40 mouse cellular contexts compared by ENCODE assay signal in genomic region chr1:130745591-130745990, GRCm38 (mm10). TPM values are rescaled to one million over a fixed set of nuclear protein-coding genes. Genes with fewer than 3 reads are reported as not detected.
DNase-seq lines count a peak whose midpoint lies in the region; ATAC-seq and TF ChIP-seq lines count a peak whose summit lies in the region.
"Had no signal": no experiment of that assay in that cellular context is flagged by ENCODE, and none has a peak within 500 bp of the region (broad histone marks: within the 10 kb centered on the region; RNA-seq: fewer than 3 reads in every experiment).

No protein-coding gene starts in this region.

- H3K36me3 ChIP-seq in intestine, embryonic 14.5 days (ENCODE audit: control insufficient read depth, insufficient read depth, low read length) = peaks cover 14% of the 10 kb centered on the region; the same call in 1 of the 2 replicates
- peaks cover 38% of the 10 kb centered on the region for H3K36me3 ChIP-seq in intestine, postnatal 0 days (ENCODE audit: control insufficient read depth, insufficient read depth)
- no peaks in the 10 kb centered on the region for H3K36me3 ChIP-seq in liver, embryonic 11.5 days (ENCODE audit: control insufficient read depth, insufficient read depth, low read length)
- H3K36me3 ChIP-seq in liver, embryonic 16.5 days (ENCODE audit: control insufficient read depth, insufficient read depth) = peaks cover 8% of the 10 kb centered on the region; the same call in 1 of the 2 replicates
- H3K36me3 ChIP-seq in heart, embryonic 11.5 days (ENCODE audit: control insufficient read depth, insufficient read depth, low read length) = no peaks in the 10 kb centered on the region
- H3K36me3 ChIP-seq: embryonic facial prominence, embryonic 13.5 days; forebrain, embryonic 10.5 days; forebrain, embryonic 15.5 days; G1E; heart, embryonic 13.5 days; hindbrain, embryonic 15.5 days; neural tube, embryonic 12.5 days had no signal

- 94% methylated on average over 3 of the region's 3 CpGs for WGBS in intestine, embryonic 14.5 days
- 95% methylated on average over 3 of the region's 3 CpGs for WGBS in intestine, postnatal 0 days
- WGBS in liver, embryonic 11.5 days = 96% methylated on average over 3 of the region's 3 CpGs
- WGBS in liver, embryonic 16.5 days (ENCODE audit: insufficient replicate concordance) = 86% methylated on average over 3 of the region's 3 CpGs
- 93% methylated on average over 3 of the region's 3 CpGs for WGBS in heart, embryonic 11.5 days (ENCODE audit: insufficient replicate concordance)

- peak; percentile 47 for DNase-seq in intestine, embryonic 14.5 days (ENCODE audit: low spot score)
- DNase-seq in ES-CJ7 (ENCODE audit: low read depth, low spot score) = peak; percentile 26
- no peak for DNase-seq in liver, embryonic 11.5 days (ENCODE audit: low spot score)
- no peak for DNase-seq in gastrocnemius, adult 2 months
- DNase-seq in thymus, postnatal 4 days = no peak
- DNase-seq: adrenal gland, postnatal 25 days; cerebellum, adult 11-12 months; cerebellum, postnatal 10 days; gastrocnemius, postnatal 36 days; heart, adult 18-20 months; heart, postnatal 10 days; kidney, adult 9 months; kidney, postnatal 14 days; layer of hippocampus, adult 9-11 months; right cerebral cortex, postnatal 14 days; thymus, adult 18-20 months; thymus, postnatal 25 days had no signal

- no peak overlapping the region for H3K9ac ChIP-seq in intestine, embryonic 14.5 days (ENCODE audit: low read length)
- no peak overlapping the region for H3K9ac ChIP-seq in intestine, postnatal 0 days (ENCODE audit: low read depth, low read length)
- no peak overlapping the region for H3K9ac ChIP-seq in liver, embryonic 11.5 days (ENCODE audit: low read depth, low read length)
- no peak overlapping the region for H3K9ac ChIP-seq in liver, embryonic 16.5 days (ENCODE audit: low read depth, low read length)
- H3K9ac ChIP-seq in heart, embryonic 11.5 days (ENCODE audit: low read depth, low read length) = no peak overlapping the region
- H3K9ac ChIP-seq: embryonic facial prominence, embryonic 13.5 days; forebrain, embryonic 15.5 days; heart, embryonic 13.5 days; hindbrain, embryonic 15.5 days; neural tube, embryonic 12.5 days; stomach, embryonic 15.5 days had no signal

- no peaks in the 10 kb centered on the region for H3K9me3 ChIP-seq in intestine, embryonic 14.5 days (ENCODE audit: control insufficient read depth, low read length)
- H3K9me3 ChIP-seq in intestine, postnatal 0 days (ENCODE audit: control insufficient read depth) = no peaks in the 10 kb centered on the region
- no peaks in the 10 kb centered on the region for H3K9me3 ChIP-seq in liver, embryonic 11.5 days (ENCODE audit: control insufficient read depth, low read length)
- no peaks in the 10 kb centered on the region for H3K9me3 ChIP-seq in liver, embryonic 16.5 days (replicated peaks; ENCODE audit: control insufficient read depth, low read length)
- no peaks in the 10 kb centered on the region for H3K9me3 ChIP-seq in heart, embryonic 11.5 days (replicated peaks; ENCODE audit: control insufficient read depth, low read length)
- H3K9me3 ChIP-seq: embryonic facial prominence, embryonic 13.5 days; forebrain, embryonic 10.5 days; forebrain, embryonic 15.5 days; G1E; heart, embryonic 13.5 days; hindbrain, embryonic 15.5 days; neural tube, embryonic 12.5 days; stomach, embryonic 15.5 days had no signal

- H3K4me3 ChIP-seq in intestine, embryonic 14.5 days (ENCODE audit: low read depth, low read length) = no peak overlapping the region
- H3K4me3 ChIP-seq in intestine, postnatal 0 days (ENCODE audit: low read depth, low read length) = no peak overlapping the region
- H3K4me3 ChIP-seq in liver, embryonic 11.5 days (ENCODE audit: low read depth, low read length) = no peak overlapping the region
- H3K4me3 ChIP-seq in liver, embryonic 16.5 days (ENCODE audit: low read depth, low read length) = no peak overlapping the region
- no peak overlapping the region for H3K4me3 ChIP-seq in gastrocnemius, adult 2 months
- H3K4me3 ChIP-seq in heart, embryonic 11.5 days (ENCODE audit: low read depth, low read length) = no peak overlapping the region
- H3K4me3 ChIP-seq: embryonic facial prominence, embryonic 13.5 days; forebrain, embryonic 10.5 days; forebrain, embryonic 15.5 days; heart, embryonic 13.5 days; hindbrain, embryonic 15.5 days; neural tube, embryonic 12.5 days; stomach, embryonic 15.5 days had no signal

- peaks cover 9% of the 10 kb centered on the region; the same call in 1 of the 2 replicates for H3K4me1 ChIP-seq in intestine, embryonic 14.5 days (replicated peaks; ENCODE audit: control insufficient read depth, insufficient read depth, low read length)
- peaks cover 9% of the 10 kb centered on the region for H3K4me1 ChIP-seq in intestine, postnatal 0 days (replicated peaks; ENCODE audit: control insufficient read depth, insufficient read depth, low read length)
- peaks cover 58% of the 10 kb centered on the region for H3K4me1 ChIP-seq in liver, embryonic 11.5 days (replicated peaks; ENCODE audit: control insufficient read depth, insufficient read depth, low read length)
- H3K4me1 ChIP-seq in liver, embryonic 16.5 days (ENCODE audit: control insufficient read depth, low read depth, low read length) = peaks cover 61% of the 10 kb centered on the region
- H3K4me1 ChIP-seq in heart, embryonic 11.5 days (ENCODE audit: control insufficient read depth, insufficient read depth, low read length) = peaks cover 14% of the 10 kb centered on the region
- H3K4me1 ChIP-seq: forebrain, embryonic 15.5 days; hindbrain, embryonic 15.5 days; neural tube, embryonic 12.5 days had no signal

- no peak overlapping the region for H3K4me2 ChIP-seq in intestine, embryonic 14.5 days (ENCODE audit: low read length)
- no peak overlapping the region for H3K4me2 ChIP-seq in intestine, postnatal 0 days (replicated peaks; ENCODE audit: low read depth)
- H3K4me2 ChIP-seq in liver, embryonic 11.5 days = no peak overlapping the region
- H3K4me2 ChIP-seq in liver, embryonic 16.5 days (ENCODE audit: low read depth, low read length) = no peak overlapping the region
- H3K4me2 ChIP-seq in heart, embryonic 11.5 days = no peak overlapping the region
- H3K4me2 ChIP-seq: embryonic facial prominence, embryonic 13.5 days; forebrain, embryonic 15.5 days; heart, embryonic 13.5 days; hindbrain, embryonic 15.5 days; neural tube, embryonic 12.5 days; stomach, embryonic 15.5 days had no signal

- no peak for TF ChIP-seq CTCF in intestine, postnatal 0 days (IDR thresholded peaks at IDR 0.05; ENCODE audit: low read depth)
- TF ChIP-seq CTCF in gastrocnemius, adult 2 months (IDR thresholded peaks at IDR 0.05) = no peak

- no peaks in the 10 kb centered on the region for H3K27me3 ChIP-seq in intestine, embryonic 14.5 days (replicated peaks; ENCODE audit: control insufficient read depth, insufficient read depth, low read length)
- no peaks in the 10 kb centered on the region for H3K27me3 ChIP-seq in intestine, postnatal 0 days (replicated peaks; ENCODE audit: control insufficient read depth, insufficient read depth, low read length)
- no peaks in the 10 kb centered on the region for H3K27me3 ChIP-seq in liver, embryonic 11.5 days (replicated peaks; ENCODE audit: control insufficient read depth, insufficient read depth, low read length)
- no peaks in the 10 kb centered on the region for H3K27me3 ChIP-seq in liver, embryonic 16.5 days (ENCODE audit: control insufficient read depth, insufficient read depth, low read depth, low read length)
- no peaks in the 10 kb centered on the region for H3K27me3 ChIP-seq in heart, embryonic 11.5 days (ENCODE audit: control insufficient read depth, insufficient read depth, low read length)
- H3K27me3 ChIP-seq: CH12.LX; embryonic facial prominence, embryonic 13.5 days; forebrain, embryonic 15.5 days; hindbrain, embryonic 15.5 days; neural tube, embryonic 12.5 days; stomach, embryonic 15.5 days had no signal

- intact Hi-C loops in gastrocnemius, adult 2 months (cut with DNase I) = no loop called here

- no peak for ATAC-seq in intestine, embryonic 14.5 days (replicated peaks; ENCODE audit: low FRiP score, low TSS enrichment, low read depth)
- no peak for ATAC-seq in intestine, postnatal 0 days
- ATAC-seq in liver, embryonic 11.5 days (replicated peaks; ENCODE audit: low FRiP score) = no peak
- ATAC-seq in liver, embryonic 16.5 days (ENCODE audit: low read depth) = no peak
- ATAC-seq in heart, embryonic 11.5 days (replicated peaks; ENCODE audit: insufficient number of reproducible peaks, low FRiP score, low TSS enrichment) = no peak
- ATAC-seq: forebrain, embryonic 15.5 days; inflammation-experienced regulatory T-cells, adult 6 months; midbrain, embryonic 16.5 days had no signal

- no peak overlapping the region for H3K27ac ChIP-seq in intestine, embryonic 14.5 days (ENCODE audit: low read depth)
- no peak overlapping the region for H3K27ac ChIP-seq in intestine, postnatal 0 days (ENCODE audit: low read depth, low read length)
- 0 out of 2 replicates have a peak overlapping the region, but pooled peaks have one; percentile 6 for H3K27ac ChIP-seq in liver, embryonic 11.5 days (ENCODE audit: low read depth, low read length)
- H3K27ac ChIP-seq in liver, embryonic 16.5 days (ENCODE audit: low read length) = peak overlapping the region; percentile 62
- no peak overlapping the region for H3K27ac ChIP-seq in gastrocnemius, adult 2 months
- no peak overlapping the region for H3K27ac ChIP-seq in heart, embryonic 11.5 days (ENCODE audit: low read depth, low read length)
- H3K27ac ChIP-seq: embryonic facial prominence, embryonic 13.5 days; forebrain, embryonic 10.5 days; forebrain, embryonic 15.5 days; heart, embryonic 13.5 days; hindbrain, embryonic 15.5 days; neural tube, embryonic 12.5 days; stomach, embryonic 15.5 days had no signal

RNA-seq across cellular contexts. Expression of gene AA986860, which starts 13.8 kb away (rescaled TPM):
- polyA plus RNA-seq in intestine, embryonic 14.5 days (2014; fragmentation: Nextera tagmentation; extraction: Ambion mirVana) = 55.7 and 61.4 TPM in 2 replicates
- polyA plus RNA-seq in intestine, postnatal 0 days (2015; fragmentation: Nextera tagmentation; extraction: Ambion mirVana) = 42.3 and 46.7 TPM in 2 replicates
- 7.1 and 7.9 TPM in 2 replicates for polyA plus RNA-seq in liver, embryonic 11.5 days (2014; fragmentation: Nextera tagmentation; extraction: Ambion mirVana)
- 6.2 and 7.3 TPM in 2 replicates for polyA plus RNA-seq in liver, embryonic 16.5 days (2015; fragmentation: Nextera tagmentation; extraction: Ambion mirVana)
- total RNA-seq in gastrocnemius, adult 2 months (2021) = under 1 TPM; 0.20 to 0.43 TPM
- polyA plus RNA-seq in heart, embryonic 11.5 days (2014; fragmentation: Nextera tagmentation; extraction: Ambion mirVana) = 0.69 and 1.2 TPM in 2 replicates

RNA-seq across cellular contexts. Expression of gene Pfkfb2, which starts 16.5 kb away (rescaled TPM):
- 9.4 and 9.8 TPM in 2 replicates for polyA plus RNA-seq in intestine, embryonic 14.5 days (2014; fragmentation: Nextera tagmentation; extraction: Ambion mirVana)
- 6.1 and 7.0 TPM in 2 replicates for polyA plus RNA-seq in intestine, postnatal 0 days (2015; fragmentation: Nextera tagmentation; extraction: Ambion mirVana)
- polyA plus RNA-seq in liver, embryonic 11.5 days (2014; fragmentation: Nextera tagmentation; extraction: Ambion mirVana) = 4.9 and 6.1 TPM in 2 replicates
- 5.1 and 5.2 TPM in 2 replicates for polyA plus RNA-seq in liver, embryonic 16.5 days (2015; fragmentation: Nextera tagmentation; extraction: Ambion mirVana)
- total RNA-seq in gastrocnemius, adult 2 months (2021) = 10 to 100 TPM; 11.6 to 15.5 TPM
- 4.8 and 5.4 TPM in 2 replicates for polyA plus RNA-seq in heart, embryonic 11.5 days (2014; fragmentation: Nextera tagmentation; extraction: Ambion mirVana)

RNA-seq across cellular contexts. Expression of gene Yod1, which starts 28.5 kb away (rescaled TPM):
- 7.5 and 8.1 TPM in 2 replicates for polyA plus RNA-seq in intestine, embryonic 14.5 days (2014; fragmentation: Nextera tagmentation; extraction: Ambion mirVana)
- 8.9 and 9.5 TPM in 2 replicates for polyA plus RNA-seq in intestine, postnatal 0 days (2015; fragmentation: Nextera tagmentation; extraction: Ambion mirVana)
- polyA plus RNA-seq in liver, embryonic 11.5 days (2014; fragmentation: Nextera tagmentation; extraction: Ambion mirVana) = 26.5 and 26.6 TPM in 2 replicates
- polyA plus RNA-seq in liver, embryonic 16.5 days (2015; fragmentation: Nextera tagmentation; extraction: Ambion mirVana) = 40.7 and 43.1 TPM in 2 replicates
- total RNA-seq in gastrocnemius, adult 2 months (2021) = 1 to 10 TPM; 3.7 to 4.1 TPM
- polyA plus RNA-seq in heart, embryonic 11.5 days (2014; fragmentation: Nextera tagmentation; extraction: Ambion mirVana) = 6.5 and 11.1 TPM in 2 replicates

RNA-seq across cellular contexts. Expression of gene Gm29427, which starts 30.0 kb away (rescaled TPM):
- 0.23 TPM in 1 of 2 replicates, not detected in the other for polyA plus RNA-seq in intestine, embryonic 14.5 days (2014; fragmentation: Nextera tagmentation; extraction: Ambion mirVana)
- 0.20 and 0.48 TPM in 2 replicates for polyA plus RNA-seq in intestine, postnatal 0 days (2015; fragmentation: Nextera tagmentation; extraction: Ambion mirVana)
- not detected in 2 replicates for polyA plus RNA-seq in liver, embryonic 11.5 days (2014; fragmentation: Nextera tagmentation; extraction: Ambion mirVana)
- not detected in 2 replicates for polyA plus RNA-seq in liver, embryonic 16.5 days (2015; fragmentation: Nextera tagmentation; extraction: Ambion mirVana)
- total RNA-seq in gastrocnemius, adult 2 months (2021) = under 1 TPM in 1 of 2 experiments, not detected in 1; 0.14 TPM
- not detected in 2 replicates for polyA plus RNA-seq in heart, embryonic 11.5 days (2014; fragmentation: Nextera tagmentation; extraction: Ambion mirVana)
- total RNA-seq: CH12.LX; common myeloid progenitor, adult 5-6 weeks; gastrocnemius, adult 18-20 months; gastrocnemius, postnatal 36 days; heart, postnatal 10 days; hematopoietic stem cell, adult 5-6 weeks; liver, adult 2 months had no signal
- polyA plus RNA-seq: C2C12; embryonic facial prominence, embryonic 13.5 days; forebrain, embryonic 10.5 days; forebrain, embryonic 15.5 days; G1E; heart, embryonic 13.5 days; hindbrain, embryonic 15.5 days; inflammation-experienced regulatory T-cells, adult 6 months; limb, embryonic 11.5 days; liver, adult 2 months; lung, embryonic 16.5 days; midbrain, embryonic 16.5 days; neural tube, embryonic 12.5 days; small intestine, adult 2 months; stomach, embryonic 15.5 days had no signal

RNA-seq across cellular contexts. Expression of gene Fcamr, which starts 55.1 kb away (rescaled TPM):
- polyA plus RNA-seq in intestine, embryonic 14.5 days (2014; fragmentation: Nextera tagmentation; extraction: Ambion mirVana) = 0.16 TPM in 1 of 2 replicates, not detected in the other
- polyA plus RNA-seq in intestine, postnatal 0 days (2015; fragmentation: Nextera tagmentation; extraction: Ambion mirVana) = 0.17 TPM in 1 of 2 replicates, not detected in the other
- polyA plus RNA-seq in liver, embryonic 11.5 days (2014; fragmentation: Nextera tagmentation; extraction: Ambion mirVana) = not detected in 2 replicates
- not detected in 2 replicates for polyA plus RNA-seq in liver, embryonic 16.5 days (2015; fragmentation: Nextera tagmentation; extraction: Ambion mirVana)
- total RNA-seq in gastrocnemius, adult 2 months (2021) = under 1 TPM in 1 of 2 experiments, not detected in 1; 0.14 TPM
- 0.09 TPM in 1 of 2 replicates, not detected in the other for polyA plus RNA-seq in heart, embryonic 11.5 days (2014; fragmentation: Nextera tagmentation; extraction: Ambion mirVana)
- total RNA-seq: adrenal gland, postnatal 25 days; common myeloid progenitor, adult 5-6 weeks; G1E; gastrocnemius, adult 18-20 months; hematopoietic stem cell, adult 5-6 weeks; left cerebral cortex, postnatal 14 days had no signal
- polyA plus RNA-seq: C2C12; embryonic facial prominence, embryonic 13.5 days; forebrain, embryonic 10.5 days; forebrain, embryonic 15.5 days; G1E; heart, embryonic 13.5 days; hindbrain, embryonic 15.5 days; limb, embryonic 11.5 days; lung, embryonic 16.5 days; midbrain, embryonic 16.5 days; neural tube, embryonic 12.5 days had no signal

Comparison
In these comparisons a context has a peak if more than half of its experiments do, and no peak if none do; other contexts are left out.
1. DNase-seq: peak in intestine, embryonic 14.5 days (single experiment) and ES-CJ7 (single experiment); none in liver, embryonic 11.5 days (single experiment), gastrocnemius, adult 2 months (single experiment) and thymus, postnatal 4 days (single experiment).
2. H3K27ac ChIP-seq: peak in liver, embryonic 11.5 days (single experiment) and liver, embryonic 16.5 days (single experiment); none in intestine, embryonic 14.5 days (single experiment), intestine, postnatal 0 days (single experiment), gastrocnemius, adult 2 months (single experiment) and heart, embryonic 11.5 days (single experiment).